21 mouse cellular contexts compared by ENCODE assay signal in genomic region chrX:158703411-158703810, GRCm38 (mm10).
A peak's percentile ranks its signal among the peaks of the same experiment; 100 is the strongest.
DNase-seq lines count a peak whose midpoint lies in the region; ATAC-seq lines count a peak whose summit lies in the region.
"Had no signal": no experiment of that assay in that cellular context is flagged by ENCODE, and none has a peak within 500 bp of the region (broad histone marks: within the 10 kb centered on the region; RNA-seq: fewer than 3 reads in every experiment).

No protein-coding gene starts in this region.

- DNase-seq in left cerebral cortex, postnatal 4 days: peak; percentile 9
- DNase-seq in left cerebral cortex, postnatal 14 days (ENCODE audit: low spot score in 2 of 2): no peak
- DNase-seq in Muller cell, postnatal 12 days (ENCODE audit: inconsistent ontology term): peak; percentile 8
- DNase-seq in embryo, embryonic 10 days (ENCODE audit: low spot score): peak; percentile 5
- DNase-seq in embryonic facial prominence, embryonic 14.5 days (ENCODE audit: low spot score): peak; percentile 69
- DNase-seq: heart, postnatal 4 days; kidney, adult 18-20 months; kidney, postnatal 4 days; liver, embryonic 13.5 days; spleen, adult 18-20 months; thymus, adult 18-20 months had no signal

- ATAC-seq in embryonic facial prominence, embryonic 14.5 days (ENCODE audit: low read depth): peak; percentile 71; the same call in 1 of the 2 replicates
- no peak for ATAC-seq in hindbrain, embryonic 12.5 days (ENCODE audit: low FRiP score)
- ATAC-seq in forebrain, embryonic 12.5 days (ENCODE audit: low FRiP score): no peak
- ATAC-seq: Patski had no signal

- 0 out of 2 replicates have a peak, but pooled peaks cover 4% of the 10 kb centered on the region for H3K27me3 ChIP-seq in embryonic facial prominence, embryonic 14.5 days (replicated peaks; ENCODE audit: control insufficient read depth, insufficient read depth, low read length)
- no peaks in the 10 kb centered on the region for H3K27me3 ChIP-seq in hindbrain, embryonic 12.5 days
- H3K27me3 ChIP-seq in forebrain, embryonic 12.5 days: no peaks in the 10 kb centered on the region
- H3K27me3 ChIP-seq: heart, embryonic 15.5 days; limb, embryonic 12.5 days; liver, embryonic 13.5 days; lung, embryonic 15.5 days; neural tube, embryonic 12.5 days; Patski had no signal

- intact Hi-C loops in left cerebral cortex, postnatal 4 days (cut with DNase I): no loop called here
- intact Hi-C loops in left cerebral cortex, postnatal 14 days (cut with DNase I): no loop called here

- H3K36me3 ChIP-seq in embryonic facial prominence, embryonic 14.5 days (ENCODE audit: control insufficient read depth, insufficient read depth, low read length): no peaks in the 10 kb centered on the region
- no peaks in the 10 kb centered on the region for H3K36me3 ChIP-seq in hindbrain, embryonic 12.5 days
- H3K36me3 ChIP-seq in forebrain, embryonic 12.5 days (replicated peaks): no peaks in the 10 kb centered on the region
- H3K36me3 ChIP-seq: embryonic facial prominence, embryonic 13.5 days; heart, embryonic 15.5 days; limb, embryonic 12.5 days; liver, embryonic 13.5 days; lung, embryonic 15.5 days; neural tube, embryonic 12.5 days had no signal

- H3K4me3 ChIP-seq in embryonic facial prominence, embryonic 14.5 days (ENCODE audit: low read depth, low read length): no peak overlapping the region
- H3K4me3 ChIP-seq in hindbrain, embryonic 12.5 days: no peak overlapping the region
- H3K4me3 ChIP-seq in forebrain, embryonic 12.5 days (replicated peaks): no peak overlapping the region
- H3K4me3 ChIP-seq: embryonic facial prominence, embryonic 13.5 days; heart, embryonic 15.5 days; limb, embryonic 12.5 days; liver, embryonic 13.5 days; lung, embryonic 15.5 days; neural tube, embryonic 12.5 days had no signal

- H3K27ac ChIP-seq in embryonic facial prominence, embryonic 14.5 days (replicated peaks; ENCODE audit: low read depth, low read length): no peak overlapping the region; the same call in 1 of the 2 replicates
- no peak overlapping the region for H3K27ac ChIP-seq in hindbrain, embryonic 12.5 days
- no peak overlapping the region for H3K27ac ChIP-seq in forebrain, embryonic 12.5 days
- H3K27ac ChIP-seq: embryonic facial prominence, embryonic 13.5 days; heart, embryonic 15.5 days; limb, embryonic 12.5 days; liver, embryonic 13.5 days; lung, embryonic 15.5 days; macrophage; neural tube, embryonic 12.5 days had no signal

- 24% methylated on average over 3 of the region's 3 CpGs for WGBS in embryonic facial prominence, embryonic 14.5 days
- 70% methylated on average over 3 of the region's 3 CpGs for WGBS in hindbrain, embryonic 12.5 days
- WGBS in forebrain, embryonic 12.5 days: 47% methylated on average over 3 of the region's 3 CpGs

- H3K4me1 ChIP-seq in embryonic facial prominence, embryonic 14.5 days (ENCODE audit: control insufficient read depth, insufficient read depth, low read length): no peaks in the 10 kb centered on the region
- no peaks in the 10 kb centered on the region for H3K4me1 ChIP-seq in hindbrain, embryonic 12.5 days
- no peaks in the 10 kb centered on the region for H3K4me1 ChIP-seq in forebrain, embryonic 12.5 days
- H3K4me1 ChIP-seq: heart, embryonic 15.5 days; limb, embryonic 12.5 days; liver, embryonic 13.5 days; lung, embryonic 15.5 days; neural tube, embryonic 12.5 days had no signal

- no peaks in the 10 kb centered on the region for H3K9me3 ChIP-seq in embryonic facial prominence, embryonic 14.5 days (ENCODE audit: control insufficient read depth, low read length)
- H3K9me3 ChIP-seq in hindbrain, embryonic 12.5 days (replicated peaks): no peaks in the 10 kb centered on the region
- no peaks in the 10 kb centered on the region for H3K9me3 ChIP-seq in forebrain, embryonic 12.5 days
- H3K9me3 ChIP-seq: embryonic facial prominence, embryonic 13.5 days; heart, embryonic 15.5 days; limb, embryonic 12.5 days; liver, embryonic 13.5 days; lung, embryonic 15.5 days; neural tube, embryonic 12.5 days had no signal

- H3K4me2 ChIP-seq in embryonic facial prominence, embryonic 14.5 days (ENCODE audit: low read depth, low read length): no peak overlapping the region
- no peak overlapping the region for H3K4me2 ChIP-seq in hindbrain, embryonic 12.5 days (replicated peaks)
- no peak overlapping the region for H3K4me2 ChIP-seq in forebrain, embryonic 12.5 days
- H3K4me2 ChIP-seq: embryonic facial prominence, embryonic 13.5 days; heart, embryonic 15.5 days; limb, embryonic 12.5 days; liver, embryonic 13.5 days; lung, embryonic 15.5 days; midbrain, embryonic 11.5 days; neural tube, embryonic 12.5 days had no signal

- H3K9ac ChIP-seq in embryonic facial prominence, embryonic 14.5 days (ENCODE audit: low read depth, low read length): no peak overlapping the region
- H3K9ac ChIP-seq in hindbrain, embryonic 12.5 days: no peak overlapping the region
- no peak overlapping the region for H3K9ac ChIP-seq in forebrain, embryonic 12.5 days
- H3K9ac ChIP-seq: embryonic facial prominence, embryonic 13.5 days; heart, embryonic 15.5 days; limb, embryonic 12.5 days; liver, embryonic 13.5 days; lung, embryonic 15.5 days; neural tube, embryonic 12.5 days had no signal

Comparison
In these comparisons a context has a peak if more than half of its experiments do, and no peak if none do; other contexts are left out.
1. DNase-seq: peak in left cerebral cortex, postnatal 4 days (single experiment), Muller cell, postnatal 12 days (single experiment), embryo, embryonic 10 days (single experiment) and embryonic facial prominence, embryonic 14.5 days (single experiment); none in left cerebral cortex, postnatal 14 days (0 of 2).